Mouse (Mus musculus): ENCODE results near the gene Usp19. TPM values are rescaled to one million over a fixed set of nuclear protein-coding genes. Genes with fewer than 3 reads are reported as not detected.

Gene Usp19
- polyA plus RNA-seq, 1 experiment from 2014 or later: 49.5 TPM

GRCm38 (mm10) chr9:108517253-108517930 is 27.0 kb downstream of the Usp19 start:
- ATAC-seq (ENCODE audit: insufficient number of reproducible peaks, insufficient read depth, low FRiP score, low read depth): peak; percentile 74
- under 1% methylated on average over 77 of the region's 95 CpGs for WGBS
- H3K4me3 ChIP-seq (ENCODE audit: low read depth, low read length): peak overlapping the region; percentile 72
- peak overlapping the region; percentile 75 for H3K4me2 ChIP-seq (replicated peaks; ENCODE audit: low read depth, low read length)
- no peaks in the 10 kb centered on the region for H3K9me3 ChIP-seq (ENCODE audit: control insufficient read depth, low read depth, low read length)
- H3K36me3 ChIP-seq (ENCODE audit: control insufficient read depth, insufficient read depth, low read length): peaks cover 42% of the 10 kb centered on the region
- no peaks in the 10 kb centered on the region for H3K27me3 ChIP-seq (ENCODE audit: control insufficient read depth, insufficient read depth, low read length)
- peak overlapping the region; percentile 95 for H3K9ac ChIP-seq (replicated peaks; ENCODE audit: low read depth, low read length)
- H3K27ac ChIP-seq (ENCODE audit: low read length): peak overlapping the region; percentile 99
- H3K4me1 ChIP-seq (ENCODE audit: control insufficient read depth, insufficient read depth, low read length): peaks cover 11% of the 10 kb centered on the region

GRCm38 (mm10) chr9:108517931-108518332 is 27.5 kb downstream of the Usp19 start:
- Histone ChIP-seq H3K36me3 (ENCODE audit: control insufficient read depth, insufficient read depth, low read length) (peaks cover 37% of the 10 kb centered on the region), H3K9ac (replicated peaks; ENCODE audit: low read depth, low read length) (peak overlapping the region; percentile 95), H3K27ac (ENCODE audit: low read length) (peak overlapping the region; percentile 99), H3K27me3 (ENCODE audit: control insufficient read depth, insufficient read depth, low read length) (no peaks in the 10 kb centered on the region), H3K9me3 (ENCODE audit: control insufficient read depth, low read depth, low read length) (no peaks in the 10 kb centered on the region), H3K4me1 (ENCODE audit: control insufficient read depth, insufficient read depth, low read length) (peaks cover 11% of the 10 kb centered on the region), H3K4me3 (ENCODE audit: low read depth, low read length) (peak overlapping the region; percentile 72), H3K4me2 (replicated peaks; ENCODE audit: low read depth, low read length) (peak overlapping the region; percentile 75)
- WGBS: 0% methylated on average over 13 of the region's 13 CpGs
- ATAC-seq (ENCODE audit: insufficient number of reproducible peaks, insufficient read depth, low FRiP score, low read depth): no peak

DNA sequence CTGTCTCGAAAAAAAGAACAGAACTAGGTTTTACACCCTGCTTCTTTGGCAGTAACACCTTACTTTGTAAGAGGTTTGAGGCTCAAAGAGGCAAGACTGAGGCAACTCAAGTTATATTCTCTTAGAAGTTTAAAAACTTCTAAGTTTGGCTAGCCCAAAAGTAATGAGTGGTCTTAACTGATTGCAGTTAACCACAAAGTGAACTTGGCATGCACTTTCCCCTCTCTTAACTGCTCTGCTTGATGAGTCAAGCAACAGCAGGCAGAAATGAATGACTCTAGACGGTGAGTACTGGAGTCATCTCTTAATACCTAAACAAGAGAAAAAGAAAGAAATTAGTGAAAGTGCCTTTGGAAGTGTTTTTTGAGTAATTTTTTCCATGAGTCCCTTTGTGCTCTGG is 31.2 kb downstream of the Usp19 start:
- Histone ChIP-seq H3K4me1 (ENCODE audit: control insufficient read depth, insufficient read depth, low read length) (peaks cover 8% of the 10 kb centered on the region), H3K9me3 (ENCODE audit: control insufficient read depth, low read depth, low read length) (no peaks in the 10 kb centered on the region), H3K36me3 (ENCODE audit: control insufficient read depth, insufficient read depth, low read length) (peaks cover 15% of the 10 kb centered on the region; the same call in 1 of the 2 replicates), H3K27me3 (ENCODE audit: control insufficient read depth, insufficient read depth, low read length) (no peaks in the 10 kb centered on the region), H3K9ac (replicated peaks; ENCODE audit: low read depth, low read length) (no peak overlapping the region), H3K4me2 (replicated peaks; ENCODE audit: low read depth, low read length) (no peak overlapping the region), H3K27ac (ENCODE audit: low read length) (no peak overlapping the region), H3K4me3 (ENCODE audit: low read depth, low read length) (no peak overlapping the region)
- WGBS: 83% methylated on average over 2 of the region's 2 CpGs
- no peak for ATAC-seq (ENCODE audit: insufficient number of reproducible peaks, insufficient read depth, low FRiP score, low read depth)

GRCm38 (mm10) chr9:108523341-108523740 is 32.9 kb downstream of the Usp19 start:
- Histone ChIP-seq H3K4me2 (replicated peaks; ENCODE audit: low read depth, low read length) (no peak overlapping the region), H3K4me3 (ENCODE audit: low read depth, low read length) (no peak overlapping the region), H3K36me3 (ENCODE audit: control insufficient read depth, insufficient read depth, low read length) (peaks cover 15% of the 10 kb centered on the region; the same call in 1 of the 2 replicates), H3K4me1 (ENCODE audit: control insufficient read depth, insufficient read depth, low read length) (peaks cover 8% of the 10 kb centered on the region), H3K27me3 (ENCODE audit: control insufficient read depth, insufficient read depth, low read length) (no peaks in the 10 kb centered on the region), H3K27ac (ENCODE audit: low read length) (no peak overlapping the region), H3K9me3 (ENCODE audit: control insufficient read depth, low read depth, low read length) (no peaks in the 10 kb centered on the region), H3K9ac (replicated peaks; ENCODE audit: low read depth, low read length) (no peak overlapping the region)
- WGBS: 95% methylated on average over 4 of the region's 4 CpGs
- no peak for ATAC-seq (ENCODE audit: insufficient number of reproducible peaks, insufficient read depth, low FRiP score, low read depth)

GRCm38 (mm10) chr9:108525400-108525799 is 35.0 kb downstream of the Usp19 start:
- ATAC-seq (ENCODE audit: insufficient number of reproducible peaks, insufficient read depth, low FRiP score, low read depth): no peak
- Histone ChIP-seq H3K9ac (replicated peaks; ENCODE audit: low read depth, low read length) (no peak overlapping the region), H3K36me3 (ENCODE audit: control insufficient read depth, insufficient read depth, low read length) (peaks cover 24% of the 10 kb centered on the region), H3K4me3 (ENCODE audit: low read depth, low read length) (no peak overlapping the region), H3K4me1 (ENCODE audit: control insufficient read depth, insufficient read depth, low read length) (no peaks in the 10 kb centered on the region), H3K27ac (ENCODE audit: low read length) (no peak overlapping the region), H3K9me3 (ENCODE audit: control insufficient read depth, low read depth, low read length) (no peaks in the 10 kb centered on the region), H3K27me3 (ENCODE audit: control insufficient read depth, insufficient read depth, low read length) (no peaks in the 10 kb centered on the region), H3K4me2 (replicated peaks; ENCODE audit: low read depth, low read length) (no peak overlapping the region)
- WGBS: 86% methylated on average over 3 of the region's 3 CpGs

- Histone ChIP-seq H3K27me3 (ENCODE audit: control insufficient read depth, insufficient read depth, low read length) (no peaks in the 10 kb centered on the region), H3K4me1 (ENCODE audit: control insufficient read depth, insufficient read depth, low read length) (no peaks in the 10 kb centered on the region), H3K27ac (ENCODE audit: low read length) (no peak overlapping the region), H3K36me3 (ENCODE audit: control insufficient read depth, insufficient read depth, low read length) (peaks cover 62% of the 10 kb centered on the region), H3K9me3 (ENCODE audit: control insufficient read depth, low read depth, low read length) (no peaks in the 10 kb centered on the region), H3K4me3 (ENCODE audit: low read depth, low read length) (no peak overlapping the region), H3K4me2 (replicated peaks; ENCODE audit: low read depth, low read length) (no peak overlapping the region), H3K9ac (replicated peaks; ENCODE audit: low read depth, low read length) (no peak overlapping the region)
- 84% methylated on average over 1 of the region's 1 CpGs for WGBS
- no peak for ATAC-seq (ENCODE audit: insufficient number of reproducible peaks, insufficient read depth, low FRiP score, low read depth)
These were observed 40.6 kb downstream of the Usp19 start for GRCm38 (mm10) chr9:108530954-108531353.

GRCm38 (mm10) chr9:108531496-108531895 is 41.1 kb downstream of the Usp19 start:
- H3K27me3 ChIP-seq (ENCODE audit: control insufficient read depth, insufficient read depth, low read length): no peaks in the 10 kb centered on the region
- peaks cover 64% of the 10 kb centered on the region for H3K36me3 ChIP-seq (ENCODE audit: control insufficient read depth, insufficient read depth, low read length)
- H3K27ac ChIP-seq (ENCODE audit: low read length): no peak overlapping the region
- no peak overlapping the region for H3K4me2 ChIP-seq (replicated peaks; ENCODE audit: low read depth, low read length)
- H3K4me1 ChIP-seq (ENCODE audit: control insufficient read depth, insufficient read depth, low read length): no peaks in the 10 kb centered on the region
- no peaks in the 10 kb centered on the region for H3K9me3 ChIP-seq (ENCODE audit: control insufficient read depth, low read depth, low read length)
- 94% methylated on average over 1 of the region's 1 CpGs for WGBS
- no peak overlapping the region for H3K4me3 ChIP-seq (ENCODE audit: low read depth, low read length)
- ATAC-seq (ENCODE audit: insufficient number of reproducible peaks, insufficient read depth, low FRiP score, low read depth): no peak
- no peak overlapping the region for H3K9ac ChIP-seq (replicated peaks; ENCODE audit: low read depth, low read length)

DNA sequence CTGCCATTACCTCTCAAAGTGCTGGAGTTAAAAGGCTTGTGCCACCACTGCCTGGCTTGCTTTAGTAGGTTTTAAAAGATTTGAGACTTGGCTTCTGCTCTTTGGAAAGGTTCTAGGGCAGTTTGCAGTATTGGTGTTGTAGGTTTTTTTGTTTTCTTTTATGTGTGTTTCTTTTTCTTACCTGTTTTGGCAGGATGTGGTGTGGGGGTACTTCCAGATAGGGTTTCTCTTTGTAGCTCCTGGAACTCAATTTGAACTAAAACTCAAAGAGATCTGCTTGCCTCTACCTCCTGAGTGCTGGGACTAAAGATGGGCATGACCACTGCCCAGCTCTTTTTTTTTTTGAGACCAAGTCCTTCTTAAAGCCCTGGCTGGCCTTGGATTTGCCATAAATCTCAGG is 50.4 kb downstream of the Usp19 start:
- Histone ChIP-seq H3K27me3 (ENCODE audit: control insufficient read depth, insufficient read depth, low read length) (no peaks in the 10 kb centered on the region), H3K4me1 (ENCODE audit: control insufficient read depth, insufficient read depth, low read length) (no peaks in the 10 kb centered on the region), H3K4me2 (replicated peaks; ENCODE audit: low read depth, low read length) (no peak overlapping the region), H3K9ac (replicated peaks; ENCODE audit: low read depth, low read length) (no peak overlapping the region), H3K4me3 (ENCODE audit: low read depth, low read length) (no peak overlapping the region), H3K9me3 (ENCODE audit: control insufficient read depth, low read depth, low read length) (no peaks in the 10 kb centered on the region), H3K36me3 (ENCODE audit: control insufficient read depth, insufficient read depth, low read length) (peaks cover 68% of the 10 kb centered on the region), H3K27ac (ENCODE audit: low read length) (no peak overlapping the region)
- ATAC-seq (ENCODE audit: insufficient number of reproducible peaks, insufficient read depth, low FRiP score, low read depth): no peak

DNA sequence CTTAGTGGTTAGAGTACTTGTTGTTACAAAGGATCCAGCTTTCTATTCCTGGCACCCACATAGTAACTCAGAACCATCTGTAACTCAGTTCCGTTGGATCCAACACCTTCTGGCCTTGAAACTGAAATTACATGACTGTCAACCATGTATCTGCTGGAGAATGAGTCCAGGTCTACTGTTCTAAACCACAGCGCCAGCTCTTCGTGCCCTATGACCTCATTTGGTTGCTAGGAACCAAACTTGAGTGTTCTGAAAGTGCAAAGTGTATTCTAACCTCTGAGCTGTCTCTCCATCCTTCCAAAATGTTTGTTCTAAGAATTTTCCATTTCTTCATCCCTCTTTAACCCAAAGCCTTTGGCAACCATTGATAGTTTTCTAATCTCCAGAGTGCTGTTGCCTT is 55.6 kb downstream of the Usp19 start:
- H3K9me3 ChIP-seq (ENCODE audit: control insufficient read depth, low read depth, low read length): no peaks in the 10 kb centered on the region
- peaks cover 75% of the 10 kb centered on the region for H3K36me3 ChIP-seq (ENCODE audit: control insufficient read depth, insufficient read depth, low read length)

More for the DNA sequence above, 55.6 kb downstream of the Usp19 start:
- no peaks in the 10 kb centered on the region for H3K27me3 ChIP-seq (ENCODE audit: control insufficient read depth, insufficient read depth, low read length)
- H3K4me2 ChIP-seq (replicated peaks; ENCODE audit: low read depth, low read length): no peak overlapping the region
- no peak overlapping the region for H3K9ac ChIP-seq (replicated peaks; ENCODE audit: low read depth, low read length)
- ATAC-seq (ENCODE audit: insufficient number of reproducible peaks, insufficient read depth, low FRiP score, low read depth): no peak
- no peak overlapping the region for H3K27ac ChIP-seq (ENCODE audit: low read length)
- WGBS: 92% methylated on average over 3 of the region's 3 CpGs
- no peak overlapping the region for H3K4me3 ChIP-seq (ENCODE audit: low read depth, low read length)
- H3K4me1 ChIP-seq (ENCODE audit: control insufficient read depth, insufficient read depth, low read length): no peaks in the 10 kb centered on the region

All from stomach, embryonic 14.5 days (tissue).